Mouse (Mus musculus) bone marrow macrophage, adult 2 months (primary cell): ENCODE measurements around the gene Gramd4.

Experiments used
- CTCF ChIP-seq: IDR thresholded peaks from 2 replicates; pipeline ENCODE4 v1.5.1; 2012; ENCODE audit warnings: low read depth, mild to moderate bottlenecking, low read length, moderate library complexity
- POLR2A ChIP-seq: IDR thresholded peaks from 2 replicates; pipeline ENCODE4 v1.6.1; 2012; ENCODE audit warnings: mild to moderate bottlenecking, low read depth, low read length, borderline replicate concordance

- TF ChIP-seq POLR2A (no peak), CTCF (no peak)
These were observed 42.5 kb upstream of the Gramd4 start for GRCm38 (mm10) chr15:86015026-86015425.
